Comparison of ENCODE assay signal across 9 mouse cellular contexts in genomic region chr19:4440222-4440621, GRCm38 (mm10). TPM values are rescaled to one million over a fixed set of nuclear protein-coding genes. Genes with fewer than 3 reads are reported as not detected.
DNase-seq lines count a peak whose midpoint lies in the region; ATAC-seq and TF ChIP-seq lines count a peak whose summit lies in the region.
"Had no signal": no experiment of that assay in that cellular context is flagged by ENCODE, and none has a peak within 500 bp of the region (broad histone marks: within the 10 kb centered on the region; RNA-seq: fewer than 3 reads in every experiment).

No protein-coding gene starts in this region.

- DNase-seq in adrenal gland, adult (ENCODE audit: inconsistent age in 2 of 2, low spot score in 1 of 2) = peak; percentile 69 to 83
- no peak for DNase-seq in adrenal gland, postnatal 4 days (ENCODE audit: low spot score in 2 of 2)
- DNase-seq in R1 (ENCODE audit: low read depth, low spot score) = peak; percentile 79
- DNase-seq in heart, postnatal 0 days (ENCODE audit: low spot score) = peak; percentile 56
- DNase-seq in retina, embryonic 14.5 days (ENCODE audit: low spot score) = peak; percentile 45
- DNase-seq in thymus, postnatal 25 days = no peak
- DNase-seq in left cerebral cortex, postnatal 25 days (ENCODE audit: low spot score in 2 of 2) = no peak

- TF ChIP-seq EP300 in heart, postnatal 0 days (IDR thresholded peaks at IDR 0.05; ENCODE audit: low read depth) = no peak

- no peak for ATAC-seq in heart, postnatal 0 days (ENCODE audit: insufficient read depth, low read depth)
- ATAC-seq in limb, embryonic 13.5 days (ENCODE audit: low FRiP score, low read depth) = no peak

- H3K36me3 ChIP-seq in heart, postnatal 0 days (replicated peaks; ENCODE audit: control insufficient read depth, insufficient read depth, low read length) = no peaks in the 10 kb centered on the region
- peaks cover 15% of the 10 kb centered on the region for H3K36me3 ChIP-seq in limb, embryonic 13.5 days
- H3K36me3 ChIP-seq: hindbrain, embryonic 15.5 days had no signal

- WGBS in heart, postnatal 0 days = 12% methylated on average over 8 of the region's 8 CpGs
- WGBS in limb, embryonic 13.5 days = 11% methylated on average over 8 of the region's 8 CpGs

- intact Hi-C loops in left cerebral cortex, postnatal 25 days (cut with DNase I) = loop anchor here (10.0 kb wide), 1 partner anchor 185 kb away; no protein-coding TSS in a partner anchor

- no peaks in the 10 kb centered on the region for H3K9me3 ChIP-seq in heart, postnatal 0 days (replicated peaks; ENCODE audit: control insufficient read depth, low read length)
- H3K9me3 ChIP-seq in limb, embryonic 13.5 days = no peaks in the 10 kb centered on the region
- H3K9me3 ChIP-seq: hindbrain, embryonic 15.5 days had no signal

- no peaks in the 10 kb centered on the region for H3K27me3 ChIP-seq in heart, postnatal 0 days (ENCODE audit: control insufficient read depth, insufficient read depth, low read length)
- no peaks in the 10 kb centered on the region for H3K27me3 ChIP-seq in limb, embryonic 13.5 days

- H3K4me3 ChIP-seq in heart, postnatal 0 days (ENCODE audit: low read depth, low read length) = peak overlapping the region; percentile 68
- H3K4me3 ChIP-seq in limb, embryonic 13.5 days = peak overlapping the region; percentile 83

- peaks cover 24% of the 10 kb centered on the region; the same call in 1 of the 2 replicates for H3K4me1 ChIP-seq in heart, postnatal 0 days (ENCODE audit: control insufficient read depth, insufficient read depth)
- H3K4me1 ChIP-seq in limb, embryonic 13.5 days = peaks cover 45% of the 10 kb centered on the region

- no peak overlapping the region for H3K27ac ChIP-seq in heart, postnatal 0 days (ENCODE audit: low read depth)
- no peak overlapping the region for H3K27ac ChIP-seq in limb, embryonic 13.5 days
- H3K27ac ChIP-seq: hindbrain, embryonic 15.5 days had no signal

- TF ChIP-seq CTCF in heart, postnatal 0 days (IDR thresholded peaks at IDR 0.05; ENCODE audit: low read depth) = no peak

- H3K9ac ChIP-seq in heart, postnatal 0 days (replicated peaks; ENCODE audit: low read depth, low read length) = no peak overlapping the region
- no peak overlapping the region for H3K9ac ChIP-seq in limb, embryonic 13.5 days

- H3K4me2 ChIP-seq in heart, postnatal 0 days (ENCODE audit: low read depth, low read length) = peak overlapping the region; percentile 94
- H3K4me2 ChIP-seq in limb, embryonic 13.5 days (replicated peaks) = peak overlapping the region; percentile 91

RNA-seq across cellular contexts. Expression of gene Rhod, which starts 1.0 kb away (rescaled TPM):
- total RNA-seq in adrenal gland, postnatal 4 days (2021) = 10 to 100 TPM; 18.0 to 19.7 TPM
- total RNA-seq in heart, postnatal 0 days (2014; rRNA removed; ENCODE audit: low replicate concordance) = 24.3 and 35.0 TPM in 2 replicates
- polyA plus RNA-seq in heart, postnatal 0 days (2015; fragmentation: Nextera tagmentation; extraction: Ambion mirVana) = 16.0 and 18.4 TPM in 2 replicates
- polyA plus RNA-seq in limb, embryonic 13.5 days (2015; fragmentation: Nextera tagmentation; extraction: Ambion mirVana) = 51.2 and 53.9 TPM in 2 replicates
- total RNA-seq in left cerebral cortex, postnatal 25 days (2021) = under 1 TPM; 0.57 to 0.64 TPM

RNA-seq across cellular contexts. Expression of gene Syt12, which starts 37.0 kb away (rescaled TPM):
- total RNA-seq in adrenal gland, postnatal 4 days (2021) = 10 to 100 TPM; 21.0 to 21.4 TPM
- total RNA-seq in heart, postnatal 0 days (2014; rRNA removed; ENCODE audit: low replicate concordance) = 2.8 TPM in 2 replicates
- polyA plus RNA-seq in heart, postnatal 0 days (2015; fragmentation: Nextera tagmentation; extraction: Ambion mirVana) = 0.26 and 0.46 TPM in 2 replicates
- polyA plus RNA-seq in limb, embryonic 13.5 days (2015; fragmentation: Nextera tagmentation; extraction: Ambion mirVana) = 0.69 and 1.1 TPM in 2 replicates
- 10 to 100 TPM; 38.2 to 43.4 TPM for total RNA-seq in left cerebral cortex, postnatal 25 days (2021)

RNA-seq across cellular contexts. Expression of gene Kdm2a, which starts 42.1 kb away (rescaled TPM):
- 100 to 1,000 TPM; 104 to 106 TPM for total RNA-seq in adrenal gland, postnatal 4 days (2021)
- total RNA-seq in heart, postnatal 0 days (2014; rRNA removed; ENCODE audit: low replicate concordance) = 55.0 and 65.3 TPM in 2 replicates
- 15.4 and 15.7 TPM in 2 replicates for polyA plus RNA-seq in heart, postnatal 0 days (2015; fragmentation: Nextera tagmentation; extraction: Ambion mirVana)
- polyA plus RNA-seq in limb, embryonic 13.5 days (2015; fragmentation: Nextera tagmentation; extraction: Ambion mirVana) = 53.9 TPM in 2 replicates
- 10 to 100 TPM; 71.5 to 75.1 TPM for total RNA-seq in left cerebral cortex, postnatal 25 days (2021)

RNA-seq across cellular contexts. Expression of gene 2010003K11Rik, which starts 58.2 kb away (rescaled TPM):
- 1 to 10 TPM; 2.0 to 4.1 TPM for total RNA-seq in adrenal gland, postnatal 4 days (2021)
- total RNA-seq in heart, postnatal 0 days (2014; rRNA removed; ENCODE audit: low replicate concordance) = not detected in 2 replicates
- polyA plus RNA-seq in heart, postnatal 0 days (2015; fragmentation: Nextera tagmentation; extraction: Ambion mirVana) = not detected in 2 replicates
- not detected in 2 replicates for polyA plus RNA-seq in limb, embryonic 13.5 days (2015; fragmentation: Nextera tagmentation; extraction: Ambion mirVana)
- total RNA-seq in left cerebral cortex, postnatal 25 days (2021) = not detected
- polyA plus RNA-seq: hindbrain, embryonic 15.5 days had no signal

Comparison
In these comparisons a context has a peak if more than half of its experiments do, and no peak if none do; other contexts are left out.
1. DNase-seq: peak in adrenal gland, adult (2 of 2), R1 (single experiment), heart, postnatal 0 days (single experiment) and retina, embryonic 14.5 days (single experiment); none in adrenal gland, postnatal 4 days (0 of 2), thymus, postnatal 25 days (single experiment) and left cerebral cortex, postnatal 25 days (0 of 2).
2. RNA of gene Rhod, which starts 1.0 kb away (total RNA-seq): 24.3 to 35.0 TPM in heart, postnatal 0 days and 18.0 to 19.7 TPM in adrenal gland, postnatal 4 days; 0.57 to 0.64 TPM in left cerebral cortex, postnatal 25 days; every median in the first group is over 10 times any median in the second.